Mouse (Mus musculus) granulocyte monocyte progenitor cell, adult 5-6 weeks (primary cell): ENCODE measurements around the gene Csrp3. TPM values are rescaled to one million over a fixed set of nuclear protein-coding genes. Genes with fewer than 3 reads are reported as not detected.

Experiments
- ATAC-seq: replicated peaks from 2 replicates; pipeline ENCODE4 v1.8.0; 2016; ENCODE audit warnings: mild to moderate bottlenecking, moderate TSS enrichment, inconsistent platforms; ENCODE audit not compliant: poor library complexity, severe bottlenecking
- total RNA-seq, 2 experiments: library from RNA; stranded (forward) in 1 of 2; stranded (reverse) in 1 of 2; fragments of 200-712, 200-1000 nt in 1 of 2; fragments of >200 nt in 1 of 2; fragmentation: Nextera tagmentation in 1 of 2; gene quantifications; 2 replicates each; pipeline ENCODE4 v1.2.3; 2014 to 2017

The Csrp3 gene
- total RNA-seq, 2 experiments from 2014 or later: 6.3 to 9.5 TPM

- ATAC-seq: peak; percentile 83
These were observed 65.4 kb downstream of the Csrp3 start for GRCm38 (mm10) chr7:48782432-48782831.

Other genes with a start within 250 kb of the Csrp3 start
- gene Mrgprb3, start 204.2 kb downstream of the Csrp3 start, total RNA-seq (2014; fragmentation: Nextera tagmentation): not detected in 2 replicates
- gene Mrgprb3, start 204.2 kb downstream of the Csrp3 start, total RNA-seq (2017): not detected in 2 replicates
- gene Zdhhc13, start 59.0 kb downstream of the Csrp3 start, total RNA-seq (2014; fragmentation: Nextera tagmentation): 35.8 and 37.4 TPM in 2 replicates
- 50.2 and 54.2 TPM in 2 replicates for gene Zdhhc13, start 59.0 kb downstream of the Csrp3 start, total RNA-seq (2017)
- gene E2f8, start 33.6 kb upstream of the Csrp3 start, total RNA-seq (2014; fragmentation: Nextera tagmentation): 92.7 and 99.0 TPM in 2 replicates
- 29.6 and 41.6 TPM in 2 replicates for gene E2f8, start 33.6 kb upstream of the Csrp3 start, total RNA-seq (2017)
- 31.9 and 38.7 TPM in 2 replicates for gene Nav2, start 60.7 kb upstream of the Csrp3 start, total RNA-seq (2014; fragmentation: Nextera tagmentation)
- gene Nav2, start 60.7 kb upstream of the Csrp3 start, total RNA-seq (2017): 18.2 and 26.1 TPM in 2 replicates